Mouse (Mus musculus): ENCODE measurements around the gene Fat3.

GRCm38 (mm10) chr9:16107386-16107785, 393.7 kb downstream of the Fat3 start:
- TF ChIP-seq CTCF (IDR thresholded peaks at IDR 0.05; ENCODE audit: control insufficient read depth, insufficient read depth, insufficient read length) (no peak), MYOG (IDR thresholded peaks at IDR 0.05; ENCODE audit: control insufficient read depth, extremely low read depth, insufficient read length) (no peak)

Measured in C2C12 (cell line).